ENCODE assay signal across 26 mouse cellular contexts in genomic region chr3:19455838-19456448, GRCm38 (mm10).
DNase-seq lines count a peak whose midpoint lies in the region; ATAC-seq lines count a peak whose summit lies in the region.
"Had no signal": no experiment of that assay in that cellular context is flagged by ENCODE, and none has a peak within 500 bp of the region (broad histone marks: within the 10 kb centered on the region; RNA-seq: fewer than 3 reads in every experiment).

No protein-coding gene starts in this region.

- H3K9ac ChIP-seq in embryonic facial prominence, embryonic 14.5 days (ENCODE audit: low read depth, low read length): no peak overlapping the region
- no peak overlapping the region for H3K9ac ChIP-seq in kidney, embryonic 15.5 days
- H3K9ac ChIP-seq in embryonic facial prominence, embryonic 15.5 days: no peak overlapping the region
- H3K9ac ChIP-seq in stomach, embryonic 15.5 days: no peak overlapping the region
- H3K9ac ChIP-seq: embryonic facial prominence, embryonic 13.5 days; forebrain, embryonic 12.5 days; forebrain, embryonic 15.5 days; heart, embryonic 12.5 days; heart, embryonic 15.5 days; hindbrain, embryonic 13.5 days had no signal

- H3K27ac ChIP-seq in embryonic facial prominence, embryonic 14.5 days (replicated peaks; ENCODE audit: low read depth, low read length): no peak overlapping the region
- H3K27ac ChIP-seq in embryonic facial prominence, embryonic 10.5 days (replicated peaks): no peak overlapping the region
- H3K27ac ChIP-seq in kidney, embryonic 15.5 days: no peak overlapping the region
- 0 out of 2 replicates have a peak overlapping the region, but pooled peaks have one; percentile 11 for H3K27ac ChIP-seq in embryonic facial prominence, embryonic 15.5 days (replicated peaks)
- H3K27ac ChIP-seq in stomach, embryonic 15.5 days: peak overlapping the region; percentile 19; the same call in 1 of the 2 replicates
- H3K27ac ChIP-seq: embryonic facial prominence, embryonic 13.5 days; forebrain, embryonic 12.5 days; forebrain, embryonic 15.5 days; gastrocnemius, adult 2 months; heart, embryonic 15.5 days; hindbrain, embryonic 10.5 days; hindbrain, embryonic 13.5 days had no signal

- H3K9me3 ChIP-seq in embryonic facial prominence, embryonic 14.5 days (ENCODE audit: control insufficient read depth, low read length): no peaks in the 10 kb centered on the region
- no peaks in the 10 kb centered on the region for H3K9me3 ChIP-seq in embryonic facial prominence, embryonic 10.5 days
- H3K9me3 ChIP-seq in kidney, embryonic 15.5 days (replicated peaks): no peaks in the 10 kb centered on the region
- H3K9me3 ChIP-seq in embryonic facial prominence, embryonic 15.5 days (replicated peaks): no peaks in the 10 kb centered on the region
- no peaks in the 10 kb centered on the region for H3K9me3 ChIP-seq in stomach, embryonic 15.5 days
- H3K9me3 ChIP-seq: embryonic facial prominence, embryonic 13.5 days; forebrain, embryonic 12.5 days; forebrain, embryonic 15.5 days; heart, embryonic 12.5 days; heart, embryonic 15.5 days; hindbrain, embryonic 10.5 days; hindbrain, embryonic 13.5 days had no signal

- H3K4me1 ChIP-seq in embryonic facial prominence, embryonic 14.5 days (ENCODE audit: control insufficient read depth, insufficient read depth, low read length): no peaks in the 10 kb centered on the region
- H3K4me1 ChIP-seq in embryonic facial prominence, embryonic 10.5 days: no peaks in the 10 kb centered on the region
- H3K4me1 ChIP-seq in kidney, embryonic 15.5 days: no peaks in the 10 kb centered on the region
- no peaks in the 10 kb centered on the region for H3K4me1 ChIP-seq in embryonic facial prominence, embryonic 15.5 days
- no peaks in the 10 kb centered on the region for H3K4me1 ChIP-seq in stomach, embryonic 15.5 days
- H3K4me1 ChIP-seq: embryonic facial prominence, embryonic 13.5 days; forebrain, embryonic 12.5 days; forebrain, embryonic 15.5 days; heart, embryonic 12.5 days; heart, embryonic 15.5 days; hindbrain, embryonic 10.5 days; hindbrain, embryonic 13.5 days had no signal

- peak; percentile 74 for ATAC-seq in embryonic facial prominence, embryonic 14.5 days (ENCODE audit: low read depth)
- ATAC-seq in kidney, embryonic 15.5 days (replicated peaks; ENCODE audit: low FRiP score): peak; percentile 62
- ATAC-seq in embryonic facial prominence, embryonic 15.5 days (ENCODE audit: insufficient number of reproducible peaks, low FRiP score, low TSS enrichment, low read depth): no peak
- ATAC-seq in stomach, embryonic 15.5 days (ENCODE audit: insufficient read depth, low FRiP score, low read depth): no peak
- ATAC-seq: forebrain, embryonic 15.5 days; hindbrain, embryonic 16.5 days had no signal

- 53% methylated on average over 4 of the region's 4 CpGs for WGBS in embryonic facial prominence, embryonic 14.5 days
- 69% methylated on average over 4 of the region's 4 CpGs for WGBS in embryonic facial prominence, embryonic 10.5 days
- WGBS in kidney, embryonic 15.5 days: 54% methylated on average over 4 of the region's 4 CpGs
- 58% methylated on average over 4 of the region's 4 CpGs for WGBS in embryonic facial prominence, embryonic 15.5 days
- WGBS in stomach, embryonic 15.5 days: 63% methylated on average over 4 of the region's 4 CpGs

- DNase-seq in embryonic facial prominence, embryonic 14.5 days (ENCODE audit: low spot score): peak; percentile 36
- no peak for DNase-seq in embryonic facial prominence, embryonic 10.5 days (ENCODE audit: low spot score)
- no peak for DNase-seq in kidney, postnatal 36 days
- DNase-seq in T-cell, adult 2 months (ENCODE audit: low spot score): no peak
- no peak for DNase-seq in adrenal gland, postnatal 10 days
- DNase-seq: adrenal gland, postnatal 14 days; cerebellum, adult 11 months; cerebellum, adult 2 months; cerebellum, adult 9-11 months; cerebellum, postnatal 25 days; gastrocnemius, adult 2 months; gastrocnemius, postnatal 14 days; heart, adult 18-20 months; heart, postnatal 10 days; heart, postnatal 36 days had no signal

- no peaks in the 10 kb centered on the region for H3K27me3 ChIP-seq in embryonic facial prominence, embryonic 14.5 days (replicated peaks; ENCODE audit: control insufficient read depth, insufficient read depth, low read length)
- no peaks in the 10 kb centered on the region for H3K27me3 ChIP-seq in embryonic facial prominence, embryonic 10.5 days (replicated peaks; ENCODE audit: low read depth, poor library complexity, severe bottlenecking)
- no peaks in the 10 kb centered on the region for H3K27me3 ChIP-seq in kidney, embryonic 15.5 days
- H3K27me3 ChIP-seq in embryonic facial prominence, embryonic 15.5 days: no peaks in the 10 kb centered on the region
- no peaks in the 10 kb centered on the region for H3K27me3 ChIP-seq in stomach, embryonic 15.5 days (replicated peaks)
- H3K27me3 ChIP-seq: embryonic facial prominence, embryonic 13.5 days; forebrain, embryonic 12.5 days; forebrain, embryonic 15.5 days; heart, embryonic 12.5 days; heart, embryonic 15.5 days; hindbrain, embryonic 13.5 days had no signal

- H3K4me2 ChIP-seq in embryonic facial prominence, embryonic 14.5 days (ENCODE audit: low read depth, low read length): no peak overlapping the region
- H3K4me2 ChIP-seq in kidney, embryonic 15.5 days: no peak overlapping the region
- no peak overlapping the region for H3K4me2 ChIP-seq in embryonic facial prominence, embryonic 15.5 days (replicated peaks)
- H3K4me2 ChIP-seq in stomach, embryonic 15.5 days: no peak overlapping the region
- H3K4me2 ChIP-seq: embryonic facial prominence, embryonic 13.5 days; forebrain, embryonic 12.5 days; forebrain, embryonic 15.5 days; heart, embryonic 12.5 days; heart, embryonic 15.5 days; hindbrain, embryonic 13.5 days had no signal

- H3K4me3 ChIP-seq in embryonic facial prominence, embryonic 14.5 days (ENCODE audit: low read depth, low read length): no peak overlapping the region
- no peak overlapping the region for H3K4me3 ChIP-seq in embryonic facial prominence, embryonic 10.5 days
- H3K4me3 ChIP-seq in kidney, embryonic 15.5 days (replicated peaks): no peak overlapping the region
- no peak overlapping the region for H3K4me3 ChIP-seq in embryonic facial prominence, embryonic 15.5 days (replicated peaks)
- no peak overlapping the region for H3K4me3 ChIP-seq in stomach, embryonic 15.5 days (replicated peaks)
- H3K4me3 ChIP-seq: embryonic facial prominence, embryonic 13.5 days; forebrain, embryonic 12.5 days; forebrain, embryonic 15.5 days; gastrocnemius, adult 2 months; heart, embryonic 12.5 days; heart, embryonic 15.5 days; hindbrain, embryonic 10.5 days; hindbrain, embryonic 13.5 days had no signal

- H3K36me3 ChIP-seq in embryonic facial prominence, embryonic 14.5 days (ENCODE audit: control insufficient read depth, insufficient read depth, low read length): no peaks in the 10 kb centered on the region
- no peaks in the 10 kb centered on the region for H3K36me3 ChIP-seq in embryonic facial prominence, embryonic 10.5 days (replicated peaks)
- H3K36me3 ChIP-seq in kidney, embryonic 15.5 days: no peaks in the 10 kb centered on the region
- no peaks in the 10 kb centered on the region for H3K36me3 ChIP-seq in embryonic facial prominence, embryonic 15.5 days
- H3K36me3 ChIP-seq in stomach, embryonic 15.5 days: no peaks in the 10 kb centered on the region
- H3K36me3 ChIP-seq: embryonic facial prominence, embryonic 13.5 days; forebrain, embryonic 12.5 days; forebrain, embryonic 15.5 days; heart, embryonic 12.5 days; heart, embryonic 15.5 days; hindbrain, embryonic 10.5 days; hindbrain, embryonic 13.5 days had no signal

Comparison
In these comparisons a context has a peak if more than half of its experiments do, and no peak if none do; other contexts are left out.
1. ATAC-seq: peak in embryonic facial prominence, embryonic 14.5 days (single experiment) and kidney, embryonic 15.5 days (single experiment); none in embryonic facial prominence, embryonic 15.5 days (single experiment) and stomach, embryonic 15.5 days (single experiment).
2. H3K27ac ChIP-seq: peak in embryonic facial prominence, embryonic 15.5 days (single experiment) and stomach, embryonic 15.5 days (single experiment); none in embryonic facial prominence, embryonic 14.5 days (single experiment), embryonic facial prominence, embryonic 10.5 days (single experiment) and kidney, embryonic 15.5 days (single experiment).